Mouse (Mus musculus) mesoderm, embryonic 11.5 days (tissue): Measurements from ENCODE around the gene Tnfaip6.

ENCODE experiments used
- DNase-seq: peaks from one replicate; pipeline ENCODE4 v3.0.0-alpha.2; 2012; ENCODE audit warnings: low read depth, low spot score

Tnfaip6 gene

DNA sequence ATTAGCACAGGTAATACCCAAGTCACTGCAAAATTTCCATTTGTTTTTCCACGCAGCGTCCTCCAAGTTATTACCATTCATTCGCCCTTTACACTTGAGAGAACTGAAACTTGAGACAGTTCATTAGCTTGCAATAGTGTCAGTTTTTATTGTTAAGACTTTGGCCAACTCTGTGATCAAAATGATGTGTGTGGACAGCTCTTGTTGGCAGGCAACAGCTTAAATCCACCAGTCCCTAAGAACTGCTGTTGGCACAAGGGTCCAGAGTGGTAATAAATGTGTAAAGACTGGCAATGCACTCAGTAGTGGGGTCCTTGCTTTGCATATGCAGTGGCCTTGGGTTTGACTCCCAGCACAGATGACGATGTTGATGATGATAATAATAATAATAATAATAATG, 14.5 kb downstream of the Tnfaip6 start:
- no peak for DNase-seq

DNA sequence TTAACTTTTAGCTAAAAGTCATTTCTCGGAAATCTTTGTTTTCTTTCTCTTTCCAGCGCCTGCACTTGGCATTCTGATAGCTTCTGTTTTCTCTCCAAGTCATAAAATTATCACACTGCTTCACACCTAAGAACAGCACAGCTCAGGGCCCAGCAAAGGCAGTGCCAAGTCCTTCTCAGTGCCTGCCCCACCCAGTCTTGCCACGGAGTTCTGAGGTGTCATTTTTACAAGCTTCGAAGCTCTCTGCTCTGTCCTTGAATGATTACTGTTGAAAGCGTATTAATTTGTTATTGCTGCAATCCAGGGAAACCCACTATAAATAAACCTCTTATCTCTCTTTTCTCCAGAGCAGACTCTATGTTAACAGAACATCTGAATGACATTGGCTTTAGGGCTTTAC, 15.7 kb downstream of the Tnfaip6 start:
- no peak for DNase-seq

DNA sequence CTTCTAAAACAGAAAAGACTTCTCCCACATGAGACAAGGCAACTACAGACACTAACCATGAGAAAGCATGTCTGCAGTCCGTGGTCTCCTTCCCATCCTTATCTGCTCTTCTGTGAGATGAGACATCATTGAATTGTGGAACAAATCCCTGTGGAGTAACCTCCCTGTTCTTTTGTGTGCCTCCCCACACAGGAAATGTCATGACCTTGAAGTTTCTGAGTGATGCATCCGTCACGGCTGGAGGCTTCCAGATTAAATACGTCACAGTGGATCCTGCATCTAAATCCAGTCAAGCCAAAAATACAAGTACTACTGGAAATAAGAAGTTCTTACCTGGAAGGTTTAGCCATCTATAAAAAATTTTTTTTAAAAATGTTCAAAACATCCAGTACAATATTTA, 17.8 kb downstream of the Tnfaip6 start:
- peak; percentile 12 for DNase-seq

DNA sequence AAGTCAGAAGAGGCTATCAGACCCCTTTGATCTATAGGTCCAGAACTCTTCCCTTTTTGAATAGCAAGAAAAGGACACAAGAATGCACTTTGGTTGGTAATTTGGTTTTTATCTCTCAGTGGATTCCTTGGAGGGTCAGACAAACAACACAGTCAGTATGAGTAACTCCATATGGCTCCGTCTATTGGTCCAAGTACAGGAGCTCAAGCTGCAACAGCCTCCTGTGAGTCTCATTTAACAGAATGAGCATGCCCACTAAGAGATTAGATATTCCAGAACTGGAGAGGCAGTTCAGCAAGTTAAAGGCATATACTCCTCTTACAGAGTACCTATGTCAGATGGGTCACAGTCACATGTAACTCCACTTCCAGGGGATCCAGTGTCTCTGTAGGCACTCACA, 19.3 kb downstream of the Tnfaip6 start:
- no peak for DNase-seq

DNA sequence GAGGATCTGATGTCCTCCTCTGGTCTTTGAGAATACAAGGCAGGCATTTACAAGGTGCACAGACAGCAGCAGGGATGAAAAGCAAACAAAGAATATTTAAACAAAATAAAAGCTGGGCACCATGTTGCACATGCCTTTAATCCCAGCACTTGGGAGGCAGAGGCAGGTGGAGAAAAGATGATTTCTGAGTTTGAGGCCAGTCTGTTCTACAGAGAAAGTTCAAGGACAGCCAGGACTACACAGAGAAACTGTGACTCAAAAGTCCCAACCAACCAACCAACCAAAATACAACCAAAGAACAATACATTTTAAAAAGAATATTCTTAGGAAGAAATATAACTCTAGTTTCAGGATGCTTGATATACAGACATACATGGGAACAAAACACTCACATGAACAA, 19.9 kb downstream of the Tnfaip6 start:
- no peak for DNase-seq

DNA sequence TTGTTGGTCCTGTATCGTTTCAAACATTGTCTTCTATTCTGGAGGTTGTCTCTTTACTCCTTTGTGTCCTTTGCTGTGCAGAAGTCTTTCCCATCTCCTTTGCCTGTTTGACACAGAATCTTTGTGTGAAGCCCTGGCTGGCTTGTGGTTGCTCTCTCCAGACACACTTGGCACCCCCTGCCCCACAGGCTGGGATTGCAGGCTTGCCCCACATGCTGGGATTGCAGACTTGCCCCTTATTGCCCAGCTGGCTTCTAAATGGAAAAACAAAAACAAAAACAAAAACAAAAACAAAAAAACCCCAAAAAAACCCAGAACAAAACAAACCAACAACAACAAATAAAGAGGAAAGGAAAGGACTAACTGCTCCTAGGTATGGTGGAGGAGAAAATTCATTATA, 30.8 kb downstream of the Tnfaip6 start:
- DNase-seq, result no peak

DNA sequence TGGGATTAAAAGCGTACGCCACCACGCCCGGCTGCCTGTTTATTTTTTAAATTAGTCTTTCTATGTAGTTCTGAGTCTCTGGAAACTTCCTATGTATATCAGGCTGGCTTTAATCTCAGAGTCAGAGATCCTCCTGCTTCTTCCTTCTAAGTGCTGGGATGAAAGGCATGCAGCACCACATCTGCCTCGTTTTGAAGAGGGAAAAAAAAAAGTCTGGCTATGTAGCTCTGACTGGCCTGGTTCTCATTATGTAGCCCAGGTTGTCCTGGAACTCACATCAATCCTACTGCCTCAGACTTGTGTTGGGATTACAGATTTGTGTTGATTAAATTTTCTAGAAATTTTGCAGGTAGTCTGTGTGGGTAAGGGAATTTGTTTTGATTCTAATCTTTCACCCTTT, 33.0 kb downstream of the Tnfaip6 start:
- DNase-seq, result no peak

DNA sequence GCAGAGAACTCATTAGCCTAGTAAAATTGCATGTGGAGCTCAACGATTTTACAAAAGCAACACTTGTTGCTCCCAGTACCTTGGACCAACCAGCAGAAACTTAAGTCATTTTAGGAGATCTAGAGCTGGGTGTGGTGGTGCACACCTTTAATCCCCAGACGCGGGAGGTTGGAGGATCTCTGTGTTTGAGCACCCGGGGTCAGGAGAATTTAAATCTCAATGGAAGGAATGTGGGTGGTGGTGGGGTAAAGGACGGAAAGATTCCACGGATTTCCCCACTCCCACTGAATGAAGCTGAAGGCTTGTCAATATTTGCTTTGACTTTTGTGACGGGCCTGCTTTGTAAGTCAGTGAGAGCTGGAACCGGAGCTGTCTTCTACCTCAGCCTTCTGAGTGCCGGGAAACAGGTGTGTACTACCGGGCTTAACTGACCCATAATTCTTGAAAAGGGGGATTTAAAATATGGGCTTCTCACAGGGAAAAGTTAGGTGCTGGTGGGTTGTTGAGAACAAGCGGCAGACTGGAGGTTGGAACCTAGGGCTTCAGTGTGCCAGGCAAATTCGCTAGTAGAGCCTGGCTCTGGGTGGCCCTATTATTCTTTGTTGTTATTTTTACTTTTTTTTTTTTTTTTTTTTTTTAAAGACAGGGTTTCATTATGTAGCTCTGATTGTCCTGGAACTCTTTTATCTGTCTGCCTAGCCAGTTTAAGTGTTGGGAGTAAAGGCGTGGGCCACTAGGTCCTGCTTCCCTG, 33.6 kb downstream of the Tnfaip6 start:
- DNase-seq, result no peak

DNA sequence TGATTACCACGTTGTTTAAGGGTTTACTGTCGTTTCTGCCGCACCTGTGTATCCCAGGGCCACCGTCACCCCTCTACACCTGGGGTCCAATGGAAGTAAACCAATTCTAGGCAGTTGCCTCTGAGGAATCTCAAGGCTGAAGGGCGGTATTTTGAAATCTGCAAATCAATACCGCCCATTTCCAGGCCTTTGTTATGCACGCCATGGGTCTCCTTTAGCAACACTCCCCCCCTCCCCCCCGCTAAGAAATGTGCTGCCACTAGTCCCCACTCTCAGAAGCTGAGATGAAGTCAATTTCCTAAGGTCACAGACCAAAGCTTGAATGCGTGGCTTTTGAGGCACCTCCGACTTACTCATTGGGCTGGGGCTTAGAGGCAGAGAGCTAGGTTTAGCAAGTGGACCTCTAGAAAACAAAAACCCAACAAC, 34.3 kb downstream of the Tnfaip6 start:
- peak; percentile 39 for DNase-seq

DNA sequence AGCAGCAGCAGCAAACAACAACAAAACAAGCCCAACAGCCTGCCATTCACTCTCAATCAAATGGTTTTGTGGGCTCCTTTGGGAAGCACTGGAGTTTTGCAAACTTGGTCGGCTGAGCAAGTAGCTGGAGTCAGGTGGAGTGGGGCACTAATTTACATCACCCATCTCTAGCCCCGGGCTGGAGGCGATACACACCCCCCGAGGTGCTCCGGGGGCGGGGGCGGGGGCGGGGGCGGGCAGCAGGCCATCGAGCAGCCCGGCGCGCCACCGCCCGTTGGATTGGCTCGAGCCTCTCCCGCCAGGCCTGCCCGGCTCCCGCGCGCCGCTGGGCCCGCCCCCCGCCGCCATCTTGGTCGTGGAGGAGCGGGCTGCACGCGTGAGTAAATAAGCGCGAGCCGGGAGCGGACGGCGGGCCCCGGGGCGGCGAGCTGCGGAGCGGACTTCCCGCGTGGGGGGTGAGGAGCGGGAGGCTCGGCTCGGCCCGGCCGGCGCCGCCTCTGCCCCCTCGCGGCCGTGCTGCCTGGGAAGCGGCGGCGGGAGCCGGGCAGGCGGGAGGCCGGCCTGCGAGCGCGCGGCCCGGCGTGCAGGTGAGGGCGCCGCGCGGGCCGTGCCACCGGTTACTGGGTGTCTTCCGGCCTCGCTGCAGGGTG, 34.8 kb downstream of the Tnfaip6 start, which contains the start of gene Rif1:
TSS of gene Rif1 (plus strand) at position 342 of the 650 bp plus-strand sequence.
- DNase-seq, result peak; percentile 79

DNA sequence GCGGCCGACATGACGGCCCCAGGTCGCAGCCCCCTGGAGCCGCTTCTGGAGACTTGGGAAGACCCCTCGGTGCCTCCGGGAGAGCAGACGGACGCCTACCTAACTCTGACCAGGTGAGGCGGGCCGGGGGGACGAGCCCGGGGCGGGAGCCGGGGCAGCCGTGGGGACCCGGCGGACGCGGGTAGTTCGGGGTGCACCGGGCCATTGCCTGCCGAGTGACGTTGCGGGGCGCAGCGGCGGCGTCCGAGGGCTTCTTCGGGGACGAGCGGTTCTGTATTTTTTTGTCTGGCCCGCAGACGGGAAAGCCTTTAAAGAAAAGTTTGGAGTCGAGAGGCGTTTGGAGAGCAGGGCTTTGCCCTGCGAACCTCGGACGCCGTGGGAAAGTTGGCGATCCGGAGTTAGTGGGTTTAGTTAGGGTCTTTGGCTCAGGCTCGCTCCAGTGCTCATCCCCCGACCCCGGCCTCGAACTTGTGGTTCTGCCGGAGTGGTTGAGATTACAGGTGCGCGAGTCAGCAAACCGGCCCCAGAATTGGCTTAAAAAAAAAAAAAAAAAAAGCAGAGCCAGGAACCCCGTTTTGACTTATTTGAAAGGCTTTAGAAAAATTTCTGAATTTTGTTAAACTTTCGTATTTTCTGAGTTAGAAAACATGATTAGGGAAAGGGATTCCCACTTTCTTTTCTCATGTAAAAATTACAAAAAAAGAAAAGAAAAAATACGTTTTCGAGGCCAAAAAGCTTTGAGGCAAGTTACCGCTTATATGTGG, 35.5 kb downstream of the Tnfaip6 start:
- DNase-seq, result peak; percentile 21

DNA sequence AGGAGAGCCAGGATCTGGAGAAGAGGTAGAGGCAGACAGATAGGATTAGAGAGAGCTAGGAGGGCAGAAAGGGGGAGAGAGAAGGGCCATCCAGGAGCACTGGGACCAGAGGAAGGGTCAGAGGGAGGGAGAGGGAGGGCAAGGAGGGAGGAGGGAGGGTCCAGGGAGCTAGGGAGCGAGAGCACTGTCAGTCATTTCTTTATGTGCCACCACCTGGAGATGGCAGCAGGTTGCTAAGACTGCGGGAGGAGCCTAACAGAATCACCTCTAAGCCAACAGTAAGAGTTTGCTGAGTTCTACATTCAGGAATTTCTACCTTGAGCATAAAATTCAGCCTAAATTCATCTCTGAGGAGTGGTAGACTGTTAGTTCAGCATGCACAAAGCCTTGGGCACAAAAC, 40.9 kb downstream of the Tnfaip6 start:
- no peak for DNase-seq

DNA sequence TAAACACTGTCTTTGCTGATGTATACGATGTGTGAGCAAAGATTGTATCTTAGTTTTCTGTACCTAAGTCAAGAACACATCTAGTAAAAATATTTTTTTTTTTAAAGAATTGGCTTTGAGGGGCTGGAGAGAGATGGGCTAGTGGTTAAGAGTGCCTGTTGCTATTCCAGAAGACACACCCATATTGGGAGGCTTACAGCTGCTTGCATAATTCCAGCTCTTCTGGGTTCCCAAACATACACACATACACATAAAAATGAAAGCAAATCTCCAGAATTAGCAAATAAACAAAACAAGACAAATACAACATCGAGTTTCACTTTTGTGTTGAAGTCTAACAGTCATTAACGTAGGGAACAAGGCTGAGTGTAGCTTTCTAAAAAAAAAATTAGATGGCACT, 46.2 kb downstream of the Tnfaip6 start:
- DNase-seq, result no peak

DNA sequence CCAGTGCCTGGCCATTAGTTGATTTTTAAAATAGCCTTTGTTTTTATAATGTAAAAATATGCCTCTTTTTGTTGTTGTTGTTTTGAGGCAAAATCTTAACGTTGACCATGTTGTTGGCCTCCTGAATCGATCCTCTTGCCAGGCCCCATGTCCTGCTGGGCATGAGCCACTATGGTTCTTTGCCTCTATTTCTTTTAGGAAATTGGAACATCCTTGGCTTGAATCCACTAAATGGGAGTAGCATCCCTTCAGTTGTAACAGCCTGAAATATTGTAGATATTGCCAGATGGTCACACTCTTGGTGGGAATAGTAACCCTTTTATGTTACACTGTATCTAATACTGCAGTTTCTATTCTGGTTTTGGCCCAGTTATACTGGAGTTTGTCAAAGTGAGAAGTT, 46.8 kb downstream of the Tnfaip6 start:
- DNase-seq, result no peak
